Mouse (Mus musculus) left cerebral cortex, postnatal 10 days (tissue): ENCODE data around the gene Olfr1124. TPM values are rescaled to one million over a fixed set of nuclear protein-coding genes. Genes with fewer than 3 reads are reported as not detected.
"Not testable (repeated sequence)": the region's sequence is repeated elsewhere in the genome, so short reads cannot be mapped to it uniquely, and the experiment has no call there.

Experiments
- DNase-seq, 2 experiments: peaks; one replicate each; pipeline ENCODE4 v3.0.0; 2021 to 2022; ENCODE audit warnings: low spot score in 2 of 2, mixed read lengths in 1 of 2; ENCODE audit errors: extremely low spot score in 1 of 2
- intact Hi-C: fragments of 180-260 bp; cut with DNase I; formaldehyde crosslinking; loops from one replicate; pipeline ENCODE4 v1.15.1; 2025
- total RNA-seq, 2 experiments: library from RNA; stranded (reverse); gene quantifications; 2 replicates each; pipeline ENCODE4 v1.2.3; 2021

Gene Olfr1124
- total RNA-seq = not detected

DNA sequence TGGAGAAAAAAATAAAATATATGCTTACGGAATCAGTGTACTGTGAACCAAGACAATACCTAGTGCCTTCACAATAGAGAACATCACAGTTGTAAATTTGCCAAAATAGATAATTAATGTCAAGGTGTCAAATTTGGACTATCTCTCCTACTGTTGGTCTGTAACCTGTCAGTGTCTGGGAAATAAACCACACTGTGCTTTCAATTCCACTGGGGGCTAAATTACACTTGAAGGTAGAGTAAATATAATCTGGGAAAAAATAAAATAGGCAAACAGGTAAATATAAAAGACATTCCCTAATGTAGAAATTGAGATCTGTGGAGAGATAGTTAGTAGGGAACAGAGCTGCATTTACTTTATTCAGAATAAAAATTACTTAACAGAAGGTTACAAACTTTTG is at the start of gene Olfr1124:
Gene Olfr1124 (plus strand): TSS at position 301 of the 400 bp plus-strand sequence.
- intact Hi-C loops = no loop called here
- DNase-seq = no peak

DNA sequence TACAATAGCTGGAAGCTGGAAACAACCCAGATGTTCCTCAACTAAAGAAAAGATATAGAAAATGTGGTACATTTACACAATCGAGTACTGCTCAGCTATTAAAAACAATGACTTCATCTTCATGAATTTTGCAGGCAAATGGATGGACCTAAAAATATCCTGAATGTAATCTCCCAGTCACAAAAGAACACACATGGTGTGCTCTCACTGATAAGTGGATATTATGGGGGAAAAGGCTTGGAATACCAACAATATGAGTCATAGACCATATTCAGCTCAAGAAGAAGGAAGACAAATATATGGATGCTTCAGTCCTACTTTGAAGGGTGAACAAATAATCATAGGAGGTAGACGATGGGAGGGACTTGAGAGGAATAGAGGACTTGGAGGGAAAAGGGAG is 46.1 kb upstream of the Olfr1124 start:
- intact Hi-C loops = no loop called here
- no peak for DNase-seq

DNA sequence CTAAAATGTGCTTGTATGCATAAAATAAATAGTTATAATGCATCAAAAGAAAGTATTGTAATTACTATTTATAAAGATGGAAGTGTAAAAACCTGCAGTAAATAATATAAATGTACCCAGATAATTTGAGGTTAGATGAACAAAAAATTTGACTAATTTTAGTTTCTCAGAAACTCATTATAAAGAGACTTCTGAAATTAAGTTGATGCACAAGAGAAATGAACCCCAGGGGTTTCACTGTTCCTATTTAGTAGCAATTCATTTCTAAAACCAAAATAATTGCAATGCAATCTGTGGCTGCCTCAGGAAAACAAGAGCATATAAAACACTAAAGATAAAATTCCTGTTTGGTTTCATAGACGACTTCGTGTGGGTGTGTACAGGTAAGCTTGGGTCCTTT is 44.5 kb upstream of the Olfr1124 start, which contains the start of gene Olfr1122:
Gene Olfr1122 (plus strand): TSS at position 301 of the 400 bp plus-strand sequence.
- intact Hi-C loops = no loop called here

DNA sequence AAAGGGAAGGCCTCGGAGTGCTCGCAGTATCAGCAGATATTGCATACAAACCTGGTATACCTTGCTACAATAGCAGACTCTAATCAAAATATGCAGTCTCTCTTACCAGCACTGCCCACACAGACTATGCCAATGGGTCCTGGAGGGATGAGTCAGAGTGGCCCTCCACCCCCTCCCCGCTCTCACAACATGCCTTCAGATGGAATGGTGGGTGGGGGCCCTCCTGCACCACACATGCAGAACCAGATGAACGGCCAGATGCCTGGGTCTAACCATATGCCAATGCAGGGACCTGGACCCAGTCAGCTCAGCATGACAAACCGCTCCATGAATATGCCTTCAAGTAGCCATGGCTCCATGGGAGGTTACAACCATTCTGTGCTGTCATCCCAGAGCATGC is 36.5 kb upstream of the Olfr1124 start:
- DNase-seq, intact Hi-C loops: not testable (repeated sequence)

More for the DNA sequence above, 44.5 kb upstream of the Olfr1124 start, which contains the start of gene Olfr1122:
- DNase-seq = no peak

DNA sequence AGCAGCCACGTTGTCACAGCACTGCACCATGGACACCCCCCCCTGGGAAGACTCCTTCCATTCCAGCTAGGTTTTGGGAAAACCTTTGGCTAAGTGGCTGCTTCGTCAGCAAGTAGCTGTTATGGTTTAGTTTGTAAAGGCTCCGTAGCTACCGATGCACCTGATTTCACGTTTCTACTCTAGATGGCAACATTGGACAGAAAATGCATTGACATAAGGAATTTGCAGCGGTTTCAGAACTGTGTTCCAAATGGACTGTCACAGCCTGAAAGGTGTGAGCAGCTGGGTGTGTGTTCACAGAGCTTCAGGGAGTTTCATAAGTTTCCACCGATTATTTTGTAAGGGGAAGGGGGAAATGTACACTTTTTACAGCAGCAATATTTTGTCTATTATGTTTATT is 35.4 kb upstream of the Olfr1124 start:
- intact Hi-C loops, DNase-seq: not testable (repeated sequence)

DNA sequence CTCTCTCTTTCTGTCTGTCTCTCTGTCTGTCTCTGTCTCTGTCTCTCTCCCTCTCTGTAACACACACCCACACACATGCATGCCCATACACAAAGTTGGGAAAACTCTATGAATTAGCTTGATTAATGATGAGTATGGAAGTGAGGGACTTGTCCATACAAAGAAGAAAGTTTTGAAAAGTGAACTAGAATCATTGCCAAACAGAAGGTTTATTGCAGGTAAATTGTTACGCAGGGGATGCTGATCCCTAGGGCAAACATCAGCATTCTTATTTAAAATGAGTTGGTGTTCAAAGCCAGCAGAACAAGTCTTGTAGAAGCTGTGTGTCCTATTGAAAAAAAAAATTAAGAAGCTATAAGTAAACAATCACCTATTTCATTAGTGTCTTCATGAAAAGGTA is 13.7 kb upstream of the Olfr1124 start, which contains the start of gene Olfr1123:
Gene Olfr1123 (plus strand): TSS at position 301 of the 400 bp plus-strand sequence.
- intact Hi-C loops = no loop called here
- DNase-seq = no peak

DNA sequence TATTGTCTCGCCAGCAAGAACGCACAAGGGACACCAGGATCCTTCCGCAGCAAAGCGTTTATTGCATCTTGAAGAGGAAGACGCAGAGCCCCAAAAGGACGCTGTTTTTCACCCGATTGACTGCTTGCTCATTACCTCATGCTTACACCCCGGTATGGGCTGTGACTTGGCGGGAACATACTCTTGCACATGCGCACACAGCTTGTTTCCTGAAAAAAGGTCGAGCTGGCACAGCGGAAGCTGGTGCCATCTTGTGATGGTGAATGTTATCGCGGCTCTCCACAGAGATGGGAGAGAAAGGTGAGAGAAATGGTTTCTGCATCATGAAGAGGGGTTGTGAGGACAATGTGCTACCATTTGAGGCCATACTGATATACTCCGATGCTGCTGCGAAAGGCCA is 7.7 kb downstream of the Olfr1124 start:
- DNase-seq = no peak
- intact Hi-C loops = no loop called here

DNA sequence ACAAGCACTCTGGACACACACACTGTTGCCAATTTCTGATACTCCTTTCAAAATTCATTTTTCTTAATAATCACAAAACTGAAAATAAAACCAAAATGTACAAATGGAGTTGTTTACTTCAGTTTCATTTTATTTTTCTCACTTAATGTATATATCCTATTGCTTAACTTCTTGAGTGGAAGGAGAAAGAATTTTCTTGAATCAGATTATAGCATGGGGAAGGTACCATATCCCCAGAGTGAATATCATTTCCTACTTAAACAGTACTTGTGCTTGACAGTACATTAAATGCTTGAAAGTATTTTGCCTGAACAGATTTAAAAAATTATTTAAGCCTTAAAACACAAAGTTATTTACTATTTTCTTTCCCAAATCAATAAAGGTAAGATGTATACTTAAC is 23.6 kb downstream of the Olfr1124 start, which contains the start of gene Olfr1126:
Gene Olfr1126 (plus strand): TSS at position 301 of the 400 bp plus-strand sequence.
- intact Hi-C loops = no loop called here
- DNase-seq = no peak

DNA sequence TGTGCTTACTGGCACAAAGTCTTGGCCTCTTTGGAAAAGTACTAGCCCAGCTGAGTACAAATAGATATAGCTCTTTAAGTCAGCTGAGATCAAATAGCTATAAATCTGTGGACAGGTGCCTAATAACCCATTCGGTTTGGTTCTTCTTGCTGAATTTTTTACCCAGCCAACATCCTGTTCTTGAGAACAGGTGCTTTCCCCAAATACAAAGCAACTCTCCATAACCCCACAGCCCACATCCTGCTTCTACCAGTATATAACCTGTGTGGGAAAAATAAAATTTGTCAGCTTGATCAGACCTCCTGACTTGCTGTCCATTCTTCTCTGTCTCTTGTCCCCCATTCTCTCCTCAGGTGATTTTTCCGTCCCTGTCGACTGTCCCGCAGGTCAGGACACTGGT is 31.7 kb downstream of the Olfr1124 start:
- DNase-seq = no peak
- intact Hi-C loops = no loop called here

DNA sequence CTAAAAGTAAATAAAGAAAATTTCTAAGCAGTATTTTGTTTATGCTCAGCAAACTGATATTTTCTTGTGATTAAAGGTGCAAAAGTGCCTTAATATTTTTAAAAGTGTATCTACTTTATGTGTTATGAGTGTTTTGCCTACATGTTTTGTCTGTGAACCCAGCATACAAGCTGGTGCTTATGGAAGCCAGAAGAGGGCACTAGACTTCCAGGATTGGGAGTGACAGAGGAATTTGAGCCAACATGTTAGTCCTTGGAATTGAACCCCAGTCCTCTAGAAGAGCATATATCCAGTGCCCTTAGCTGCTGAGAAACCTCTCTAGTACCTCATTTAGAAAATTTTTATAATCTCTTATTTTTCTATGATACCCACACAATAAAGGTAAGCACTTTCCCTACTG is 50.1 kb downstream of the Olfr1124 start:
- intact Hi-C loops = no loop called here
- DNase-seq = no peak

DNA sequence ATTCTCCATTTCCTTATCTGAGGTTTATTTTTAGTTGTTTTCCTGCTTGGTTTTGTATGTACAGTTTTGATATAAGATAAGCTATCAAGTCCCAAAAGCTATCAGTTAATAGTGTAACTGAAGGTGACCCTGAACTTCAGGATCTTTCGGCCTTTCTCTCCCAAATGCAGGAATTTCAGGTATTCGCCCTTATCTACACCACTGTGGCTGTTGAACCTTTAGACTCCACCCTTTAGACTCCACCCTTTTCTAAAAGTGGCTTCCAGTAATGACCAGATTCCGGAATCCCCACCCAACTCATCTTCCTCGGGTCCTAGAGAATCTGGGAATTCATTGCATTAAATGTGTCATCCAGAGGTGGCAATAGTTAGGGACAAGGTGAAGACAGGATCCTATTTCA is 51.1 kb downstream of the Olfr1124 start:
- no peak for DNase-seq
- intact Hi-C loops = no loop called here

DNA sequence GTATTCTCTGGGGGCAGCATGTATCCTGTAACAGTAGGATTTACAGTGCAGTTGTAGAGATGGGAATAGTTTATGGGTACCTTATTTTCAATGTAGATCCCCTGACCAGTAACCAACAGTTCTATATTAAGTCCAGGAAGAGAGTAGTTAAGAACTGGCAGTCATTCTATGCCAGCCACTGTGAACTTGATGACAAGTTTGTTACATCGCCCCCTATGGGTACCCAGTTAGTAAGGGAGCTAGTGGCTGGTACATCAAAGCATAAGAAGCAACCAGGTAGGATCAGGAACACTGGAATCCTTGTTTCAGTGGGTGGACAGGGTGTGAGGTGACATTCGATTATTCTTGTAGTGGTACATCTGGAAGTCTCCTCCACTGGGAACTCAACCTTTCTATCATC is 52.2 kb downstream of the Olfr1124 start:
- DNase-seq = no peak
- intact Hi-C loops = no loop called here

Other genes starting within 250 kb of the Olfr1124 start
- gene Olfr1112, start 242.5 kb upstream of the Olfr1124 start, total RNA-seq = not detected
- not detected for gene Olfr1113, start 221.3 kb upstream of the Olfr1124 start, total RNA-seq
- gene Olfr1115, start 182.3 kb upstream of the Olfr1124 start, total RNA-seq = not detected
- gene Olfr1116, start 162.7 kb upstream of the Olfr1124 start, total RNA-seq = not detected
- gene Olfr1118, start 122.7 kb upstream of the Olfr1124 start, total RNA-seq = not detected
- gene Olfr1120, start 75.5 kb upstream of the Olfr1124 start, total RNA-seq = not detected
- not detected for gene Olfr1121, start 60.4 kb upstream of the Olfr1124 start, total RNA-seq
- gene Olfr1122, start 44.4 kb upstream of the Olfr1124 start, total RNA-seq = not detected
- not detected for gene Olfr1123, start 13.6 kb upstream of the Olfr1124 start, total RNA-seq
- not detected for gene Olfr1126, start 23.7 kb downstream of the Olfr1124 start, total RNA-seq
- not detected for gene Pramel7, start 66.8 kb downstream of the Olfr1124 start, total RNA-seq
- not detected for gene Pramel6, start 76.3 kb downstream of the Olfr1124 start, total RNA-seq
- gene Olfr153, start 101.5 kb downstream of the Olfr1124 start, total RNA-seq = not detected
- not detected for gene Olfr1128, start 115.3 kb downstream of the Olfr1124 start, total RNA-seq
- not detected for gene Olfr1129, start 143.6 kb downstream of the Olfr1124 start, total RNA-seq
- not detected for gene Olfr1130, start 175.9 kb downstream of the Olfr1124 start, total RNA-seq
- gene Olfr1131, start 196.8 kb downstream of the Olfr1124 start, total RNA-seq = not detected
- not detected for gene Olfr1132, start 207.3 kb downstream of the Olfr1124 start, total RNA-seq
- gene Olfr1133, start 217.1 kb downstream of the Olfr1124 start, total RNA-seq = not detected
- not detected for gene Olfr1134, start 228.2 kb downstream of the Olfr1124 start, total RNA-seq
- gene Olfr1135, start 243.4 kb downstream of the Olfr1124 start, total RNA-seq = not detected